Mouse (Mus musculus) heart, adult 18-20 months (tissue): ENCODE results near the gene Gm10037. TPM values are rescaled to one million over a fixed set of nuclear protein-coding genes. Genes with fewer than 3 reads are reported as not detected.
"Not testable (repeated sequence)": the region's sequence is repeated elsewhere in the genome, so short reads cannot be mapped to it uniquely, and the experiment has no call there.

Experiments
- DNase-seq, 2 experiments: peaks; one replicate each; pipeline ENCODE4 v3.0.0; 2021 to 2022; ENCODE audit warnings: mixed read lengths in 1 of 2
- long read RNA-seq, 2 experiments: library from polyadenylated mRNA; stranded (forward); transcript quantifications; one replicate each; pipeline ENCODE4 v2.0.0; 2021
- total RNA-seq, 2 experiments: library from RNA; stranded (reverse); gene quantifications; 2 replicates each; pipeline ENCODE4 v1.2.3; 2021

Gm10037 gene
- total RNA-seq: 1 to 10 TPM; 1.1 to 1.4 TPM
- long read RNA-seq, experiment 1, partial matches to known transcripts: 0 of 1 reads
- long read RNA-seq, experiment 1, other reads (novel, unspliced or antisense): 1 of 1 reads
- long read RNA-seq, experiment 2: 0 reads

DNA sequence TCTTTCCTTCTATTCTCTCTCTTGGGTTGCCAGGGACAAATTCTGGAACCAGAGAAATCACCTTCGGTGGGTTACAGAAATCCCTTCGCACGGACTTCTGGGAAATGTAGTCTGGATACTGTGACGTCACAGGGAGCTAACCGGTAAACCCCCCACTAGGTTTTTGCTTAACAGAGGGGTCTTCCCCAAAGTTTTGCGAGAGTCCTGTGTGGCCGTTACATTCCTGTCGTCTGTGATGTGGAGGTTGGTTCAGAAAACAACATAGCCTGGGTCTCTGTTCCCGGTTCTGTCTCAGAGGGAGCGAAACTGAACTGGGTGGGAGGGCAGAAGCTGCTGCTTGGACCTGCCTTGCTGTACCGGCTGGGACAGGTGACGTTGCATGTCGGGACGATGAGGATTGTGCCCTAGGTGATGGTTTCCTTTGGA lies at the start of gene Gm10037:
TSS of gene Gm10037 (plus strand) at position 196 of the 426 bp plus-strand sequence.
- DNase-seq: peak; percentile 54 to 75

DNA sequence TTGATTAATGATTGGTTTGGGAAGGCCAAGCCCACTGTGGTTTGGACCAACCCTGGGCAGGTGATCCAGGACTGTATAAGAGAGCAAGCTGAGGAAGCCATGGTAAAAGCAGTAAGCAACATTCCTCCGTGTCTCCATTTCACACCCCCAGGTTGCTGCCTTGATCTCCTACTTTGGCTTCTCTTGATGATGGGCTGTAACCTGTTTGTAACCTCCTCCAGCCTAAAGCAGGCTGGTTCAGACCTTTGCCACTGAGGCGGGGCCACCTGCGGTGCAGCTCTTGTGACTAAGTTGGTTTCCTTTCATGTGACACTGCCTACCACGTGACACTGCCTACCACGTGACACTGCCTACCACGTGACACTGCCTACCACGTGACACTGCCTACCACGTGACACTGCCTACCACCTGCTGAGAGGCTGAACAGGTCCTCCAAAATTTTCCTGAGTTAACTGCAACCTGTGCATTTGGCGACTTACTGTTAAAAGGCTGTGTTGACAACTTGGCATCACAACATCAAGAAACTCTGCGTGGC lies 38.9 kb upstream of the Gm10037 start:
- no peak for DNase-seq

- DNase-seq: no peak
Observed at GRCm38 (mm10) chr13:67798618-67799017, 32.3 kb upstream of the Gm10037 start.

DNA sequence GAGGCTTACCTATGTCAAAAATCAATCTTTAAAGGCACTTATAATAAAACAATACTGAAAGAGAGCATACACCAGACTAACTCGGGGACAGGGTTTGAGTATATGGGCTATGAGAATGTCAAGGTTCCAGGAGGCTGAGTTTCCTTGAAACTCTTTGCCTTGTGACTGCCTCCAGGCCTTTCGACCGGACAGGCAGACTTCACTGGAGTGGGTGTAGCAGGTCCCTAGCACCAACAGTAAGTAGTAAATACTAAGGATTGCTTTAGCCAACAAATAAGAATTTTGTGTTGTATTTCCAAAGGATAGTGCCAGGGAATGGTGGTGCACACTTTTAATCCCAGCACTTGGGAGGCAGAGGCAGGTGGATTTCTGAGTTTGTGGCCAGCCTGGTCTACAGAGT lies 31.8 kb upstream of the Gm10037 start:
- not testable (repeated sequence) for DNase-seq

DNA sequence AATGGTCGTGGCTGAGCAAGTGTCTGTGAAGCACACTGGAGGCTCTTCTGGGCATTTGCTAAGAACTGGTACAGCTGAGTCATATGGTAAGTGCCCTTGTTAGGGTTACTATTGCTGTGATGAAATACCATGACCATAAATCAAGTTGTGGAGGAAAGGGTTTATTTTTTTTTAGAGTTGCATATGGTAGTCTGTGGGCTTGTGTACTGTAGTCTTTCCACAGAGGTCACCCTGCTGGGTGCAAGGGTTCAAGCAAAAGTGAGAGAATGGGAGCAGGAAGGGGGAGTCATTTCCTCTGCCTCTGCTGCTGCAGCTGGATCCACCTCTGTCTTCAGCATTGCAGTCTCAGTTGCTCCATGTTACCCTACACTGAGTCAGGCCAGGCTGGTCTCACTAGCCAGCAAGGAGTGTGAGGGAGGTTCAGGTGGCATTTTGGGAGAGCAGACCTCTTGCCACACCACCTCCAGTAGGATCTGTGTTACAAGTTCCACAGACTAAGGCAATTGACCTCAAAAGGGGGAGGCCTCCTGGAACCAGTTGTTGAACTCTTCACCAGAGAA lies 19.2 kb upstream of the Gm10037 start:
- no peak for DNase-seq

DNA sequence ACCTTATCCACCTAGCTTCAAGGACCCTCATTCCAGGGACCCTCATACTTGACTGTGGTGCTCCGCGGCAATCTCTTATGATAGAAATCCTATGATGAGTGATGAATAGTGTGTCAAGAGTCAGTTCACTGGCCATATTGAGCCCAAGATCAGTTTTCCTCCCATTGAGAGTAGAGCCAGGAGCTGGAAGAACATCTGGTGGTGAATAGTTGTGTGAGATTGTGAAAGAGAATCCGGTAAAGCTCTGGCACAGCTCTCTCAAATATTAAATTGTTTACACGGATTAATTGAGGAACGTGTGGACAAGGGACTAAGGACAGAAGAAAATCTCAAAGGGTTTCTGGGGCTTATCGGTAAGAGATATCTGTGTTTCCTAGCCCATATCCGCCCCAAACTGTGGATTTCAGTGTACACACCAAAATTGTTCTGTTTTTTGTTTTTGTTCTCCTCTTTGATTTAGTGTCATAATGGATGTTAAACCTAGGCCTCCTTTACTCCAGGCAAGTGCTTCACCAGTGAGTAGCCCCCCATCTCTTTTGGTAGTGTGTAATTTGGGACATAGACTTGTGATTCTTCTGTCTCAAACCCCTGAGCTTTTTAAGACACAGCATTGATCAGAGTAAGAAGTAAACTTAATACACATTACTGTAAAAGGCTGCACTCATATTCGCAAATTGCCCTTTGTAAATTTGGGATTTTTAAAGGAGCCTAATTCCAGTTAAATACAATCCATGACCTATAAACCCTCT lies 17.8 kb upstream of the Gm10037 start:
- peak in 1 of 2 experiments; percentile 12 for DNase-seq

DNA sequence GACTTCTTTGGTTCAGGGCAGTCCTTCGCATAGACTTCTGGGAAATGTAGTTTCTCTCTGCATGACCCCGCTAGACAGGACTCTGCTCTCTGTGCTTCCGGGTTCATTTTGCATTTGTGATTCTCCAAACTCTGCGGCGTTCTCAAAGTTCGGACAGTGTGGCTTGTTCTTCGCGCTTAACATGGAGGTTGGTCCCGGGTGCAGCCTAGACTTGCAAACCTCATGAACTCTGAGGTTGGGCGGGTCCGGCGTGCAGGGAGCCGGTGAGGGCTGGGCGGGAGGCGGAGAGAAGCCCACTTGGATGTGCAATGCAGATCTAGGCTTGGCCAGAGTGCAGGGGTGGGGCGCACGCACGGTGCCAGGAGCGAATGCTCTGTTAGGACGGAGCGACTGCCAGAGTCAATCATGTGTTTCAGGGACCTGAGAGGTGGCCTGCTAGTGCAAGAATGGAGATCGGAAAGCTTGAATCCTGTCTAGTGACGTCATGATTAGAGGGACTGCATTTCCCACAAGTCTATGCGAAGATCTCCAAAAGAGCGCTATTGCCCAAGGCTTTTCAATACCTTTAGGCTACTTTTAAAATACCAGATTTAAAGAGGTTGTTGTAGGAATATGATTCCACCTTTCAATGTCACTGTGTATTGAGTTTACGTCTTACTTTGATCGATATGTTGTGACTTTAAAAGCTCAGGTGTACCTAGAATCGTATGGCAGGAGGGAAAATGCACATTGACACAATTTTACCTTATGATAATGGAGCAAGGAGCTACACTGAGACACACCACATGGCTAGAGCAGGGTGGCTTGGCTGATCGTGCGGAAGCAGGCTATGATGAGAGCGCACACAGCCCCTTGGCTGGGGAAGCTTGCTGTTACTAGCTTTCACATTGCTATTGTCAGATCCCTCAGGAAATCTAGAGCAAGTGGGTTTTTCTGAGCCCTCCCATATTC lies 16.9 kb upstream of the Gm10037 start, which contains the start of gene Zfp273:
TSS of gene Zfp273 (plus strand) at position 31 of the 951 bp plus-strand sequence.
- DNase-seq: peak; percentile 87 to 92

- no peak for DNase-seq
Observed at GRCm38 (mm10) chr13:67818636-67819035, 12.3 kb upstream of the Gm10037 start.

GRCm38 (mm10) chr13:67833137-67833536 lies 2.2 kb downstream of the Gm10037 start:
- not testable (repeated sequence) for DNase-seq

DNA sequence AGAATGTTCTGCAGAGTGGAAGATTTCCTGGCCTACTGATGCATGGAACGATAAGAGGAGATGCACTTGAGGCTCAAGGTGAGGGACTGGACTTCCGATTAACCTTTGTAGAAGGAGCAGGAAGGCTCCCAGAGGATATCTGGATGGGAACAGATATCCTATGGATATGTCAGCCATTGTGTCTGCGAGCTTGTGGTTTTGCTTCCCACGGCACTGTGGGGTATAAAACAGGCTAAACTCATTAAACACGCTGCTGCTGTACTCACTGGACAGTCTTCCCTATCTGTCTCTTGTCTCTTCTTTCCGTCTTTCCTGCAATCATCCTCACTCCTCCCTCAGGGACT lies 12.8 kb downstream of the Gm10037 start:
- DNase-seq: no peak

DNA sequence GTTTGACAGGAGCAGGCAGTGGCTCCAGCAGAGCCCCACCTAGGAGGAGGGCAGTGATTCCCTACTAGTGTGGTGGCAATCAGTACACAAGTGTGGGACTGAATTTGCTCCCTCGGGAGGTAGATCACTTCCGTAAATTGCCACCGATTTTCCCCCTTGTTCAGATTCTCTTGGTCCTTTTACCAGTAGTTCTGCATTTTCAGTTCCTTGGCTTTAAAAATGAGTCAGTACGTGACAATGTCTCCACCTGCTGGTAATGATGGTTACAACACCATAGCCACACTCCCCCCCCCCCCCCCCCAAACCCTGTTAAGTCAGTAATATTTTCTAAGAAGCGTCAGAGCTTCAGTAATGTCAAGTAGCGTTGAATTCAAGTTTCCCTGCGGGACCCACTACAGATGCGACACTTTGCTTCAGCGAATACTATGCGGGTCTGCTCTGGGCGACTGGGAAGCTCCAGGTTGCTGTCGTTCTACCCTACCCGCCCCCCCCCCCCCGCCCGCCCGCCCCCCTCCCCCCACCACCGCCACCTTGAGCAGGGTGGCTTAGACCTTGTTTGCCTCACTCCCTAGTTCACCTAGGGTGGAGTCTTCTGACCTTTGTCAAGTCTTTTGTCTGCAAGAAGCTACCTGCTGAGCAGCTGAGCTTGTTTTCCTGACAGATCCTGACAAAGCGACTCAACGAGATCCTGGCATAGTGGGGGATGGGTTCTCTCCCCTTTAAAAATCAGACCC lies 13.4 kb downstream of the Gm10037 start:
- DNase-seq: peak; percentile 63 to 74

- peak in 1 of 2 experiments; percentile 12 for DNase-seq
Observed at GRCm38 (mm10) chr13:67844853-67845194, 13.9 kb downstream of the Gm10037 start.

DNA sequence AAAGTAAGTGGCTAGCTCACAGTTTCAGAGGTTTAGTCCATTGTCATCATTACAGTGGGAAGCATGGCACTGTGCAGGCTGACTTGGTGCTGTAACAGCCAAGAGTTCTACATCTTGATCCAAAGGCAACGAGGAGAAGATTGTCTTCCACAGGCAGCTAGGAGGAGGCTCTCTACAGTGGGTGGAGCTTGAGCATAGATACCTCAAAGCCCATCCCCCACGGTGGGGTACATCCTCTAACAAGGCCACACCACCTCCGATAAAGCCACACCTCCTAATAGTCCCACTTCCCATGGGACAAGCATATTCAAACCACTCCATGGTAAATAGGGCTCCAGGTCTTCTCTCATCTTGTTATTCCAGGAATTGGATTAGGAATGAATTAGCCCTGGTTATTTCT lies 19.5 kb downstream of the Gm10037 start:
- no peak for DNase-seq

DNA sequence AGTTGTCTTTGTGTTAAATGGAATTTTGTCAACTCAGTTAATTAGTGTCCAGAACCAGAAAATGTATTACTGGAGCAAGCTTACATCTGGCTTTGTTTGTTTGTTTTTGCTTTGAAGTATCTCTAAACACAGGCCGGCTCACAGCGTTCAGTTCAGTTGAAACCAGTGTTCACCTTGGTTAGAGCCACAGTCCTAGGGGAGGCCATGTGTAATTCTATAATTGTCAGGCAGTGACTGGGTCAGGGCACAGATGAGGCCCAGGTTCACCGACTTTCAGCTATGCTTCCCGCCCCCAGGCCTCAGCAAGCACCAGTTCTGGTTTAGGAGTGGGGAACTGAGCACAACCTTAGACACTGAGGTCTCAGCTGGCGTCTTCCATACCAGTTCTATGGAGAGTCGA lies 22.2 kb downstream of the Gm10037 start:
- DNase-seq: no peak

GRCm38 (mm10) chr13:67853983-67854382 lies 23.1 kb downstream of the Gm10037 start:
- DNase-seq: no peak

- DNase-seq: no peak
Observed at GRCm38 (mm10) chr13:67857317-67857716, 26.4 kb downstream of the Gm10037 start.

DNA sequence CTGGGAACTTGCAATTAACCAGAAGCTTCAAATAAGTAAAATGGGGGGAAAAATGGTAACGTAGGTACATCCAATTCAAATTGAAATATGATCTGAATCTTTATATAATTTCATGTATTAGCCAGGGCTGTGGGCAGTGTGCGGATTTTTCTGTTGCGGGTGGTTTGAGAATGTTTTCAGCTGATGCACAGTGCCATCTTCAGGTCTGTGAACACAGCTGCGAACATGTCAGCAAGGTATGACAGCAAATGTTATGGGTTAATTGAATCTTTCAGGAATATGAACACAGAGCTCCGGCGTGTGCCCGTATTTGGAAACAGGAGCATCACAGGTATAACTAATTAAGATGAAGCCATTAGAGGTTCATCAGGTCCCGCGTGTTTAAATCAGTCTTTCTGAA lies 31.6 kb downstream of the Gm10037 start:
- DNase-seq: no peak

- DNase-seq: no peak
Observed at GRCm38 (mm10) chr13:67863026-67863425, 32.1 kb downstream of the Gm10037 start, which contains the start of gene BC048507. TSS of gene BC048507 (plus strand) at chr13:67863326.

- DNase-seq: no peak
Observed at GRCm38 (mm10) chr13:67864764-67865350, 34.0 kb downstream of the Gm10037 start.

DNA sequence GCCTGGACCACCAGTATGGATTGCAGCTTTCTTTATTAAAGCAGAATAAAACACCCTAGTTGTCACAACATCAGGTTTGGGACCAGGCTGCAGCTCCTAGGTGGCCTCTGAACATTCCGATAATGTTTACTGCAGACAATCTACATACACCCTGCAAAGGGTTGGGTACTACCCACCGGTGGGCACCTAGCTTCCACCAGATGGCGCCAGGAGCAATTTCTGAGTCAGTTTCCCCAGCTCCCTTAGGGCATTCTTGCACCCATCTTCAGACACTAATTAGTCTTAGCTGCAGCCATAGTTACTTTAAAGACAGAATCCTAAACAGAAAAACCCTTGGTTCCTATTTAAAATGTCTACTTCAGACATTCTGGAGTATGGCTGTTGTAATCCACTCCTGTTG lies 37.0 kb downstream of the Gm10037 start:
- no peak for DNase-seq

DNA sequence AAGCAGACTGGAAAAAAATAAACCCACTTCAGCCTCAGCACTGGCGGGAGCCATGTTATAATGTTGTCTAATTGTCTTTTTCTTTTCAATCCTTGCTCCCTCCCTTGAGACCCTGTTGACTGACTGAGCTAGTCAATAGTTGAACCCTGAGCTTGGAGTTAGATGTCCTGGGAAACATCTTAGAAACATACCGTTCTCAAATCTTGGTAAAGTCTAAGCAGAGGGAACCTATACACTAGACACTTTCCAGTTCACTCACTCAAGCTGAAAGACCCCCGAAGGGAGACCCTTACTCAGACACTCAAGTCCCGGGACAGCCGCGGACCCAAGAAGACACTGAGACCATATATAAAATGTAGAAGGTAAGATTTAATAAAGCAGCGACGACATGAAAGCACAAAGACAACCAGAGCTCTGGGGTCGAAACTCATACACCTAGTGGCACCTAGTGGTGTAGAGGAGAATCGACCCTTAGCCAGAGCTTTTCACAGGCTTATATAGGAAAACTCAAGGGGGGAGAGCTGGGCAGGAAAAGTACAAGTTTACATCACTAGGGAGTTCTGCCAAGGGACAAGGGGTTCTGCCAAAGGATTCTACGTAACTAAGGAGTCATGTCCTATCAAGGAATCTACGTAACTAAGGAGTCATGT lies 45.3 kb downstream of the Gm10037 start:
- DNase-seq: peak in 1 of 2 experiments; percentile 4
